Mouse (Mus musculus) MEL (cell line): ENCODE measurements around the gene Rac1. TPM values are rescaled to one million over a fixed set of nuclear protein-coding genes. Genes with fewer than 3 reads are reported as not detected.

Experiments used
- DNase-seq: peaks from one replicate; pipeline ENCODE4 v3.0.0; 2011; ENCODE audit warnings: low read depth, low spot score
- H3K27ac ChIP-seq: 2 replicates; pipeline ENCODE4 v1.5.1; 2012; ENCODE audit warnings: low read depth, mild to moderate bottlenecking, control low read depth, low read length, moderate library complexity; ENCODE audit not compliant: control insufficient read depth
- H3K27me3 ChIP-seq, 2 experiments: fragments of 150-350 bp in 1 of 2; sonication (generic) in 1 of 2; 2 replicates each; pipeline ENCODE4 v1.6.1; 2012; ENCODE audit warnings: low read length in 2 of 2, mild to moderate bottlenecking in 2 of 2, improper control_type of control experiment in 1 of 2, moderate library complexity in 1 of 2; ENCODE audit not compliant: insufficient read depth in 2 of 2, control insufficient read depth in 1 of 2
- H3K36me3 ChIP-seq, 2 experiments: 2 replicates each; pipeline ENCODE4 v1.6.1; 2012 to 2014; ENCODE audit warnings: low read length in 2 of 2, improper control_type of control experiment in 1 of 2, inconsistent platforms in 1 of 2, mild to moderate bottlenecking in 1 of 2; ENCODE audit not compliant: insufficient read depth in 2 of 2, control insufficient read depth in 1 of 2
- H3K4me1 ChIP-seq, 2 experiments: fragments of 150-350 bp in 1 of 2; sonication (generic) in 1 of 2; 2 replicates each; pipeline ENCODE4 v1.6.1; 2012; ENCODE audit warnings: low read length in 2 of 2, improper control_type of control experiment in 1 of 2, mild to moderate bottlenecking in 1 of 2; ENCODE audit not compliant: insufficient read depth in 2 of 2, control insufficient read depth in 1 of 2
- H3K4me3 ChIP-seq, 2 experiments: fragments of 150-350 bp in 1 of 2; sonication (generic) in 1 of 2; 2 replicates each; pipeline ENCODE4 v1.5.1; 2012; ENCODE audit warnings: low read depth in 2 of 2, low read length in 2 of 2, mild to moderate bottlenecking in 2 of 2, moderate library complexity in 2 of 2, control low read depth in 1 of 2, improper control_type of control experiment in 1 of 2; ENCODE audit not compliant: control insufficient read depth in 1 of 2, insufficient read depth in 1 of 2
- H3K79me2 ChIP-seq: 2 replicates; pipeline ENCODE4 v1.6.1; 2012; ENCODE audit warnings: mild to moderate bottlenecking, low read length, moderate library complexity; ENCODE audit not compliant: control insufficient read depth, poor library complexity, insufficient read depth
- H3K9ac ChIP-seq: 2 replicates; pipeline ENCODE4 v1.6.1; 2012; ENCODE audit warnings: low read depth, mild to moderate bottlenecking, control low read depth, low read length, moderate library complexity; ENCODE audit not compliant: control insufficient read depth, poor library complexity, severe bottlenecking
- H3K9me3 ChIP-seq: fragments of 150-350 bp; sonication (generic); replicated peaks from 2 replicates; pipeline ENCODE4 v1.6.1; 2012; ENCODE audit warnings: mild to moderate bottlenecking, low read length, improper control_type of control experiment, moderate library complexity; ENCODE audit not compliant: insufficient read depth
- BHLHE40 ChIP-seq: IDR thresholded peaks from 2 replicates; pipeline ENCODE4 v1.6.1; 2012; ENCODE audit warnings: low read depth, mild to moderate bottlenecking, inconsistent platforms, low read length, improper control_type of control experiment, borderline replicate concordance
- CHD2 ChIP-seq: IDR thresholded peaks from 2 replicates; pipeline ENCODE4 v1.6.1; 2011; ENCODE audit warnings: low read length, improper control_type of control experiment
- CTCF ChIP-seq, 3 experiments: IDR thresholded peaks in 2 of 3; conservative IDR thresholded peaks in 1 of 3; 2 replicates each; pipeline ENCODE4 v1.5.1; 2011 to 2012; ENCODE audit warnings: low read length in 3 of 3, low read depth in 2 of 3, mild to moderate bottlenecking in 2 of 3, improper control_type of control experiment in 1 of 3, inconsistent platforms in 1 of 3, mixed read lengths in 1 of 3, moderate library complexity in 1 of 3; ENCODE audit not compliant: control insufficient read depth in 1 of 3, insufficient read depth in 1 of 3, poor library complexity in 1 of 3, severe bottlenecking in 1 of 3
- ELF1 ChIP-seq: IDR thresholded peaks from 2 replicates; pipeline ENCODE4 v1.6.1; 2014; ENCODE audit warnings: low read depth, mild to moderate bottlenecking, inconsistent platforms, low read length, improper control_type of control experiment, moderate library complexity
- EP300 ChIP-seq, 2 experiments: IDR thresholded peaks; 2 replicates each; pipeline ENCODE4 v1.6.1; 2011; ENCODE audit warnings: improper control_type of control experiment in 2 of 2, low read length in 2 of 2, low read depth in 1 of 2, mild to moderate bottlenecking in 1 of 2
- ETS1 ChIP-seq: IDR thresholded peaks from 2 replicates; pipeline ENCODE4 v1.6.1; 2012; ENCODE audit warnings: low read depth, mild to moderate bottlenecking, inconsistent platforms, low read length, improper control_type of control experiment, moderate library complexity
- GATA1 ChIP-seq: IDR thresholded peaks from 2 replicates; pipeline ENCODE4 v1.6.1; 2011; ENCODE audit warnings: low read depth, low read length, improper control_type of control experiment
- HCFC1 ChIP-seq: IDR thresholded peaks from 2 replicates; pipeline ENCODE4 v1.6.1; 2012; ENCODE audit warnings: low read depth, mild to moderate bottlenecking, inconsistent platforms, low read length, improper control_type of control experiment, moderate library complexity
- JUND ChIP-seq: IDR thresholded peaks from 2 replicates; pipeline ENCODE4 v1.6.1; 2011; ENCODE audit warnings: low read depth, mild to moderate bottlenecking, improper control_type of control experiment, low read length
- KAT2A ChIP-seq: conservative IDR thresholded peaks from 2 replicates; pipeline ENCODE4 v1.6.1; 2012; ENCODE audit warnings: low read depth, low read length, improper control_type of control experiment, inconsistent platforms
- MXI1 ChIP-seq: IDR thresholded peaks from 2 replicates; pipeline ENCODE4 v1.6.1; 2011; ENCODE audit warnings: mild to moderate bottlenecking, low read depth, low read length, improper control_type of control experiment
- POLR2A ChIP-seq, 2 experiments: IDR thresholded peaks; 2 replicates each; pipeline ENCODE4 v1.6.1; 2011 to 2012; ENCODE audit warnings: low read length in 2 of 2, mild to moderate bottlenecking in 2 of 2, control low read depth in 1 of 2, improper control_type of control experiment in 1 of 2, low read depth in 1 of 2, moderate library complexity in 1 of 2; ENCODE audit not compliant: control insufficient read depth in 1 of 2, insufficient read depth in 1 of 2, poor library complexity in 1 of 2
- POLR2AphosphoS2 ChIP-seq: IDR thresholded peaks from 2 replicates; pipeline ENCODE4 v1.6.1; 2011; ENCODE audit warnings: low read length, improper control_type of control experiment
- RAD21 ChIP-seq: IDR thresholded peaks from 2 replicates; pipeline ENCODE4 v1.6.1; 2011; ENCODE audit warnings: mild to moderate bottlenecking, low read depth, low read length, improper control_type of control experiment
- RCOR1 ChIP-seq: IDR thresholded peaks from 2 replicates; pipeline ENCODE4 v1.6.1; 2012; ENCODE audit warnings: low read depth, mild to moderate bottlenecking, inconsistent platforms, low read length, improper control_type of control experiment
- SMC3 ChIP-seq: IDR thresholded peaks from 2 replicates; pipeline ENCODE4 v1.6.1; 2011; ENCODE audit warnings: low read depth, low read length, improper control_type of control experiment
- TAL1 ChIP-seq: IDR thresholded peaks from 2 replicates; pipeline ENCODE4 v1.6.1; 2012; ENCODE audit warnings: mild to moderate bottlenecking, inconsistent platforms, low read length, moderate library complexity, mixed read lengths
- TBP ChIP-seq: IDR thresholded peaks from 2 replicates; pipeline ENCODE4 v1.8.0; 2011; ENCODE audit warnings: low read depth, low read length, improper control_type of control experiment
- TCF12 ChIP-seq: IDR thresholded peaks from 2 replicates; pipeline ENCODE4 v1.6.1; 2014; ENCODE audit warnings: low read depth, mild to moderate bottlenecking, inconsistent platforms, low read length, improper control_type of control experiment, moderate library complexity
- USF1 ChIP-seq: IDR thresholded peaks from 2 replicates; pipeline ENCODE4 v1.6.1; 2014; ENCODE audit warnings: low read depth, mild to moderate bottlenecking, inconsistent platforms, low read length, improper control_type of control experiment, moderate library complexity
- USF2 ChIP-seq, 2 experiments: IDR thresholded peaks; 2 replicates each; pipeline ENCODE4 v1.6.1; 2011 to 2012; ENCODE audit warnings: improper control_type of control experiment in 2 of 2, low read length in 2 of 2, borderline replicate concordance in 1 of 2, inconsistent platforms in 1 of 2, low read depth in 1 of 2, mild to moderate bottlenecking in 1 of 2; ENCODE audit not compliant: insufficient read depth in 1 of 2
- ZC3H11A ChIP-seq: IDR thresholded peaks from 2 replicates; pipeline ENCODE4 v1.6.1; 2012; ENCODE audit warnings: low read depth, mild to moderate bottlenecking, inconsistent platforms, low read length, improper control_type of control experiment
- ZMIZ1 ChIP-seq: IDR thresholded peaks from 2 replicates; pipeline ENCODE4 v1.6.1; 2012; ENCODE audit warnings: low read depth, mild to moderate bottlenecking, inconsistent platforms, low read length, improper control_type of control experiment, moderate library complexity
- ZNF384 ChIP-seq: IDR thresholded peaks from 2 replicates; pipeline ENCODE4 v1.6.1; 2012; ENCODE audit warnings: low read depth, mild to moderate bottlenecking, inconsistent platforms, low read length, improper control_type of control experiment
- polyA plus RNA-seq, 2 experiments: library from polyadenylated mRNA; stranded (reverse) in 1 of 2; unstranded in 1 of 2; fragments of >175 nt in 1 of 2; fragments of >200 nt in 1 of 2; gene quantifications; 2 replicates each; pipeline versions ENCODE4 v1.2.1 to v1.2.4; 2012; ENCODE audit warnings: low replicate concordance in 2 of 2, low read depth in 1 of 2; ENCODE audit not compliant: insufficient read length in 2 of 2, insufficient read depth in 1 of 2, missing spikeins in 1 of 2
- total RNA-seq: library from RNA; depleted of rRNA; stranded (reverse); fragments of 300-350 nt; gene quantifications from 2 replicates; pipeline ENCODE4 v1.2.3, GENCODE M21; 2012

Gene Rac1
- total and polyA plus RNA-seq, 3 experiments = 105 to 251 (median 134) TPM

GRCm38 (mm10) chr5:143561544-143562185 is 33.8 kb upstream of the Rac1 start:
- H3K4me3 ChIP-seq = no peak overlapping the region
- H3K36me3 ChIP-seq = peaks cover 0 to under 1% of the 10 kb centered on the region in 2 experiments; a peak in 1 of 4 replicates
- H3K9ac ChIP-seq = no peak overlapping the region
- H3K27me3 ChIP-seq = no peaks in the 10 kb centered on the region
- DNase-seq = peak; percentile 45
- TF ChIP-seq RAD21 (no peak), ETS1 (peak; percentile 85)
- TF ChIP-seq, all 39 proteins: peak for 1
- H3K4me1 ChIP-seq = peaks cover 0 to 6% of the 10 kb centered on the region in 2 experiments; a peak in 1 of 4 replicates
- no peaks in the 10 kb centered on the region for H3K79me2 ChIP-seq
- no peak overlapping the region for H3K27ac ChIP-seq
- H3K9me3 ChIP-seq = no peaks in the 10 kb centered on the region

GRCm38 (mm10) chr5:143561009-143561408 is 33.2 kb upstream of the Rac1 start:
- no peak overlapping the region for H3K9ac ChIP-seq
- peaks cover 0 to 6% of the 10 kb centered on the region in 2 experiments; a peak in 1 of 4 replicates for H3K4me1 ChIP-seq
- H3K79me2 ChIP-seq = no peaks in the 10 kb centered on the region

GRCm38 (mm10) chr5:143558731-143559130 is 30.9 kb upstream of the Rac1 start:
- no peak for TF ChIP-seq ZMIZ1
- TF ChIP-seq USF2 (IDR thresholded peaks at IDR 0.05; ENCODE audit: borderline replicate concordance in 1 of 2, insufficient read depth in 1 of 2, low read depth in 1 of 2, low read length in 2 of 2) = no peak
- no peak for TF ChIP-seq POLR2AphosphoS2
- TF ChIP-seq ETS1 = no peak
- TF ChIP-seq TCF12 = no peak
- no peak for TF ChIP-seq TAL1
- no peak for TF ChIP-seq ELF1
- TF ChIP-seq GATA1 = no peak
- TF ChIP-seq SMC3 = no peak
- no peak for TF ChIP-seq TBP
- no peak for TF ChIP-seq KAT2A
- no peak for TF ChIP-seq JUND
- no peak for TF ChIP-seq RCOR1
- no peak for TF ChIP-seq CTCF (IDR thresholded peaks at IDR 0.05 in 2 of 3, conservative IDR thresholded peaks at IDR 0.05 in 1 of 3; ENCODE audit: control insufficient read depth in 1 of 3, insufficient read depth in 1 of 3, low read depth in 2 of 3, low read length in 3 of 3, poor library complexity in 1 of 3, severe bottlenecking in 1 of 3)
- no peak for TF ChIP-seq HCFC1
- TF ChIP-seq BHLHE40 = no peak
- TF ChIP-seq USF1 = no peak
- TF ChIP-seq POLR2A (IDR thresholded peaks at IDR 0.05; ENCODE audit: control insufficient read depth in 1 of 2, insufficient read depth in 1 of 2, low read depth in 1 of 2, low read length in 2 of 2, poor library complexity in 1 of 2) = no peak
- TF ChIP-seq EP300 (IDR thresholded peaks at IDR 0.05; ENCODE audit: low read depth in 1 of 2, low read length in 2 of 2) = no peak
- Histone ChIP-seq H3K79me2 (no peaks in the 10 kb centered on the region), H3K9ac (no peak overlapping the region), H3K4me3 (no peak overlapping the region), H3K4me1 (peaks cover 0 to 6% of the 10 kb centered on the region in 2 experiments; a peak in 1 of 4 replicates), H3K27me3 (no peaks in the 10 kb centered on the region), H3K9me3 (no peaks in the 10 kb centered on the region), H3K36me3 (no peaks in the 10 kb centered on the region), H3K27ac (no peak overlapping the region)
- no peak for DNase-seq

More at GRCm38 (mm10) chr5:143561009-143561408, 33.2 kb upstream of the Rac1 start:
- TF ChIP-seq CHD2 (no peak), BHLHE40 (no peak), MXI1 (no peak), ZNF384 (no peak), TBP (no peak), ZC3H11A (no peak), POLR2AphosphoS2 (no peak), TAL1 (no peak)
- Histone ChIP-seq H3K27me3 (no peaks in the 10 kb centered on the region), H3K27ac (no peak overlapping the region), H3K36me3 (no peaks in the 10 kb centered on the region), H3K9me3 (no peaks in the 10 kb centered on the region), H3K4me3 (no peak overlapping the region)
- DNase-seq = no peak
